Mouse (Mus musculus) heart, adult 2 months (tissue): ENCODE measurements around the gene Bclaf1. TPM values are rescaled to one million over a fixed set of nuclear protein-coding genes. Genes with fewer than 3 reads are reported as not detected.

Experiments used
- DNase-seq, 2 experiments: peaks; one replicate each; pipeline ENCODE4 v3.0.0; 2021
- H3K27ac ChIP-seq: fragments of 200-600 bp; 2 replicates; pipeline ENCODE4 v1.8.1; 2022
- H3K27me3 ChIP-seq: fragments of 200-500 bp; 2 replicates; pipeline ENCODE4 v1.6.1; 2012; ENCODE audit warnings: mild to moderate bottlenecking, low read length, inconsistent platforms, mixed read lengths; ENCODE audit not compliant: control insufficient read depth, insufficient read depth
- H3K36me3 ChIP-seq: fragments of 200-500 bp; 2 replicates; pipeline ENCODE4 v1.6.1; 2012; ENCODE audit warnings: low read length, inconsistent platforms; ENCODE audit not compliant: control insufficient read depth, insufficient read depth
- H3K4me1 ChIP-seq: fragments of 200-500 bp; 2 replicates; pipeline ENCODE4 v1.6.1; 2011; ENCODE audit warnings: low read length; ENCODE audit not compliant: control insufficient read depth, insufficient read depth
- H3K4me3 ChIP-seq: fragments of 200-600 bp; 2 replicates; pipeline ENCODE4 v1.8.1; 2022
- H3K79me2 ChIP-seq: fragments of 200-500 bp; replicated peaks from 2 replicates; pipeline ENCODE4 v1.6.1; 2012; ENCODE audit warnings: mild to moderate bottlenecking, inconsistent platforms, low read length, moderate library complexity, mixed read lengths; ENCODE audit not compliant: control insufficient read depth, insufficient read depth
- H3K9ac ChIP-seq: fragments of 200-500 bp; 2 replicates; pipeline ENCODE4 v1.6.1; 2012; ENCODE audit warnings: low read depth, mild to moderate bottlenecking, control low read depth, inconsistent platforms, low read length, mixed read lengths
- CTCF ChIP-seq: fragments of 200-600 bp; IDR thresholded peaks from 2 replicates; pipeline ENCODE4 v1.8.1; 2022; ENCODE audit warnings: antibody characterized with exemption, mild to moderate bottlenecking, moderate library complexity
- EP300 ChIP-seq: fragments of 200-500 bp; IDR thresholded peaks from 2 replicates; pipeline ENCODE4 v1.6.1; 2011; ENCODE audit warnings: low read depth, low read length, control low read depth; ENCODE audit not compliant: insufficient read depth
- POLR2A ChIP-seq: fragments of 200-500 bp; IDR thresholded peaks from 2 replicates; pipeline ENCODE4 v1.6.1; 2011; ENCODE audit warnings: mild to moderate bottlenecking, low read depth, low read length, control low read depth; ENCODE audit not compliant: insufficient read depth
- WGBS: fragments of 180-500 bp; shearing (Covaris S2); methylation state at CpG from one replicate; pipeline ENCODE4 v1.1.7; 2018; 5-methylcytosine and 5-hydroxymethylcytosine counted together
- intact Hi-C: fragments of 180-260 bp; cut with DNase I; formaldehyde crosslinking; loops from one replicate; pipeline ENCODE4 v1.15.1; 2025
- polyA plus RNA-seq: library from polyadenylated mRNA; depleted of rRNA; stranded (reverse); fragments of >200 nt; gene quantifications from 2 replicates; pipeline ENCODE4 v1.2.3, GENCODE M21; 2012
- total RNA-seq, 2 experiments: library from RNA; stranded (reverse); gene quantifications; 2 replicates each; pipeline ENCODE4 v1.2.3; 2021

Bclaf1 gene
- total and polyA plus RNA-seq, 3 experiments = 12.3 to 53.3 (median 44.1) TPM

GRCm38 (mm10) chr10:20312736-20313301 lies 550 bp downstream of the Bclaf1 start:
- Histone ChIP-seq H3K4me1 (peaks cover 7% of the 10 kb centered on the region), H3K27ac (peak overlapping the region; percentile 100), H3K4me3 (peak overlapping the region; percentile 75), H3K36me3 (peaks cover 21% of the 10 kb centered on the region), H3K27me3 (no peaks in the 10 kb centered on the region), H3K79me2 (peaks cover 1% of the 10 kb centered on the region; the same call in 1 of the 2 replicates), H3K9ac (peak overlapping the region; percentile 78)
- under 1% methylated on average over 54 of the region's 54 CpGs for WGBS
- peak; percentile 92 to 94 for DNase-seq
- TF ChIP-seq POLR2A (peak; percentile 39), EP300 (peak; percentile 53; the same call in 1 of the 2 replicates), CTCF (no peak)
- intact Hi-C loops = loop anchor here (5.0 kb wide), 1 partner anchor 34 kb away; the partner anchor contains the start of gene Mtfr2

GRCm38 (mm10) chr10:20313447-20313846 lies 1.2 kb downstream of the Bclaf1 start:
- WGBS = 31% methylated on average over 13 of the region's 13 CpGs
- H3K4me3 ChIP-seq = peak overlapping the region; percentile 75
- intact Hi-C loops = loop anchor here (5.0 kb wide), 1 partner anchor 34 kb away; the partner anchor contains the start of gene Mtfr2
- H3K4me1 ChIP-seq = peaks cover 7% of the 10 kb centered on the region
- H3K27me3 ChIP-seq = no peaks in the 10 kb centered on the region
- TF ChIP-seq POLR2A (no peak), CTCF (no peak), EP300 (no peak)
- DNase-seq = no peak
- H3K79me2 ChIP-seq = peaks cover 3% of the 10 kb centered on the region; the same call in 1 of the 2 replicates
- no peak overlapping the region for H3K9ac ChIP-seq
- peaks cover 27% of the 10 kb centered on the region for H3K36me3 ChIP-seq
- peak overlapping the region; percentile 100 for H3K27ac ChIP-seq

- peaks cover 3% of the 10 kb centered on the region; the same call in 1 of the 2 replicates for H3K79me2 ChIP-seq
- 0 out of 2 replicates have a peak overlapping the region, but pooled peaks have one; percentile 5 for H3K4me3 ChIP-seq
- DNase-seq = no peak
- H3K27ac ChIP-seq = no peak overlapping the region
- whole genome bisulfite sequencing = 49% methylated on average over 4 of the region's 4 CpGs
- H3K27me3 ChIP-seq = no peaks in the 10 kb centered on the region
- H3K36me3 ChIP-seq = peaks cover 31% of the 10 kb centered on the region
- peaks cover 7% of the 10 kb centered on the region for H3K4me1 ChIP-seq
- H3K9ac ChIP-seq = no peak overlapping the region
- TF ChIP-seq CTCF (no peak), EP300 (no peak), POLR2A (no peak)
- intact Hi-C loops = loop anchor here (5.0 kb wide), 1 partner anchor 33 kb away; the partner anchor contains the start of gene Mtfr2
Measured at GRCm38 (mm10) chr10:20313941-20314340, 1.7 kb downstream of the Bclaf1 start.

GRCm38 (mm10) chr10:20314797-20315196 lies 2.5 kb downstream of the Bclaf1 start:
- intact Hi-C loops = loop anchor here (5.0 kb wide), 1 partner anchor 33 kb away; the partner anchor contains the start of gene Mtfr2
- no peak overlapping the region for H3K4me3 ChIP-seq
- H3K79me2 ChIP-seq = peaks cover 3% of the 10 kb centered on the region; the same call in 1 of the 2 replicates
- no peaks in the 10 kb centered on the region for H3K27me3 ChIP-seq
- 50% methylated on average over 2 of the region's 2 CpGs for WGBS
- H3K27ac ChIP-seq = no peak overlapping the region
- TF ChIP-seq POLR2A (no peak), CTCF (peak; percentile 72)
- no peak for DNase-seq
- H3K4me1 ChIP-seq = peaks cover 7% of the 10 kb centered on the region
- H3K9ac ChIP-seq = no peak overlapping the region
- H3K36me3 ChIP-seq = peaks cover 35% of the 10 kb centered on the region

- Histone ChIP-seq H3K36me3 (peaks cover 48% of the 10 kb centered on the region), H3K27ac (no peak overlapping the region), H3K27me3 (no peaks in the 10 kb centered on the region), H3K4me1 (peaks cover 3% of the 10 kb centered on the region), H3K79me2 (peaks cover 3% of the 10 kb centered on the region; the same call in 1 of the 2 replicates), H3K4me3 (no peak overlapping the region), H3K9ac (no peak overlapping the region)
- 39% methylated on average over 5 of the region's 5 CpGs for WGBS
- TF ChIP-seq POLR2A = no peak
- no peak for TF ChIP-seq EP300
- TF ChIP-seq CTCF = no peak
- DNase-seq = no peak
- intact Hi-C loops = no loop called here
Measured at GRCm38 (mm10) chr10:20317466-20317865, 5.2 kb downstream of the Bclaf1 start.

- Histone ChIP-seq H3K36me3 (peaks cover 33% of the 10 kb centered on the region), H3K4me1 (no peaks in the 10 kb centered on the region), H3K4me3 (no peak overlapping the region), H3K27me3 (no peaks in the 10 kb centered on the region), H3K79me2 (peaks cover 3% of the 10 kb centered on the region; the same call in 1 of the 2 replicates), H3K27ac (no peak overlapping the region), H3K9ac (no peak overlapping the region)
- TF ChIP-seq CTCF (no peak), EP300 (no peak), POLR2A (no peak)
- no peak for DNase-seq
- intact Hi-C loops = no loop called here
Measured at GRCm38 (mm10) chr10:20326226-20326625, 14.0 kb downstream of the Bclaf1 start.
